Mouse (Mus musculus) thymus, adult 2 months (tissue): ENCODE measurements around the gene Diaph3. TPM values are rescaled to one million over a fixed set of nuclear protein-coding genes. Genes with fewer than 3 reads are reported as not detected.

Source experiments
- DNase-seq: peaks from one replicate; pipeline ENCODE4 v3.0.0; 2021
- H3K27ac ChIP-seq: fragments of 200-500 bp; 2 replicates; pipeline ENCODE4 v1.5.1; 2012; ENCODE audit warnings: low read length, control low read depth; ENCODE audit not compliant: control insufficient read depth, insufficient read depth
- H3K27me3 ChIP-seq: fragments of 200-500 bp; 2 replicates; pipeline ENCODE4 v1.6.1; 2012; ENCODE audit warnings: mild to moderate bottlenecking, low read length, moderate library complexity, mixed read lengths; ENCODE audit not compliant: control insufficient read depth, insufficient read depth
- H3K36me3 ChIP-seq: fragments of 200-500 bp; 2 replicates; pipeline ENCODE4 v1.6.1; 2012; ENCODE audit warnings: mild to moderate bottlenecking, low read length, moderate library complexity; ENCODE audit not compliant: control insufficient read depth, insufficient read depth
- H3K4me1 ChIP-seq: fragments of 200-500 bp; replicated peaks from 2 replicates; pipeline ENCODE4 v1.6.1; 2012; ENCODE audit warnings: low read length; ENCODE audit not compliant: control insufficient read depth, insufficient read depth
- H3K4me3 ChIP-seq: fragments of 200-500 bp; 2 replicates; pipeline ENCODE4 v1.5.1; 2012; ENCODE audit warnings: mild to moderate bottlenecking, low read length, control low read depth, moderate library complexity; ENCODE audit not compliant: control insufficient read depth, insufficient read depth
- CTCF ChIP-seq: fragments of 200-500 bp; IDR thresholded peaks from 2 replicates; pipeline ENCODE4 v1.5.1; 2012; ENCODE audit warnings: mild to moderate bottlenecking, control low read depth, low read length, moderate library complexity, borderline replicate concordance; ENCODE audit not compliant: control insufficient read depth, poor library complexity, insufficient read depth; ENCODE audit errors: extremely low read depth
- POLR2A ChIP-seq: fragments of 200-500 bp; IDR thresholded peaks from 2 replicates; pipeline ENCODE4 v1.6.1; 2012; ENCODE audit warnings: mild to moderate bottlenecking, low read length, control low read depth, moderate library complexity; ENCODE audit not compliant: control insufficient read depth, poor library complexity, insufficient read depth; ENCODE audit errors: extremely low read depth
- WGBS: fragments of 180-500 bp; shearing (Covaris S2); methylation state at CpG from one replicate; pipeline ENCODE4 v1.1.7; 2018; 5-methylcytosine and 5-hydroxymethylcytosine counted together
- polyA plus RNA-seq: library from polyadenylated mRNA; depleted of rRNA; stranded (reverse); fragments of >200 nt; gene quantifications from 2 replicates; pipeline ENCODE4 v1.2.3, GENCODE M21; 2012

Diaph3 gene
- polyA plus RNA-seq, 1 experiment: 2.2 TPM

DNA sequence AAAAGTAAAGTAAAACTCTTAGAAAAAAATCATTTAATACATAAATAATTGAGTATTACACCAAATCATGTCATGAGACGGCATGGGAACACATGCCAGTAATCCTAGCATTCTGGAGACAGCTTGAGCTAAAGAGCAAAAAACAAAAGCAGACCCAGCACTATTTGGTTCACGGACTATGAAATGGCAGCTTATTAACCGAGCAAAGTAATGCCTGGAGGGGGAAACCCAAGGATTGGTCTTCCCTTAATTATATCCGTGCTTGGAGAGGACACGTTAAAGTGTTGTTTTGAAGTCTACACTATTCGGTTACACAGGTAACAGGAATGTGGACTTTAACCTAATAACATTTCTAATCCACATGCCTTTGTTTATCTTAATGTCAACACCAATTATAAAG, 19.2 kb downstream of the Diaph3 start:
- Histone ChIP-seq H3K27me3 (no peaks in the 10 kb centered on the region), H3K4me3 (no peak overlapping the region), H3K4me1 (no peaks in the 10 kb centered on the region), H3K27ac (no peak overlapping the region), H3K36me3 (no peaks in the 10 kb centered on the region)
- WGBS: 92% methylated on average over 6 of the region's 6 CpGs
- TF ChIP-seq POLR2A (no peak), CTCF (no peak)
- DNase-seq: no peak

DNA sequence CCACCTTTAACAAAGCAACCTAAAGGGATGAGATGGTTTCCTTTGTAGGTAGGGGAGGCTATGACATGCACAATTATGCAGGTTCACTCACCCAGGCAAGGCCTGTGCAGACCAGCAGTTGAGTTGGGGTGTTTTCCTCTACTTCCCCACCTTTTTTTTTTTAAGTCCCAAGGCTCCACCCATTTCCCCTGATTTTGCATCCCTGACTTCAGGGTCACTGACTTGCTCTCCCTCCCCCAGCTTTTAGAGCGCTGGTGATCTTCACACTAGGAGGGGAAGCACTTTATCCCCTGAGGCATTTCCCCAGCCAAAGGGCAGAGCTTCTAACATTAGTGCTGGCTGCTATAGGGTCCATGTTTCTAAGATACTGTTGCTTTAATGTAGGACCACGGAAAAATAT, 30.4 kb downstream of the Diaph3 start:
- Histone ChIP-seq H3K4me1 (no peaks in the 10 kb centered on the region), H3K4me3 (no peak overlapping the region), H3K27ac (no peak overlapping the region), H3K27me3 (no peaks in the 10 kb centered on the region), H3K36me3 (no peaks in the 10 kb centered on the region)
- 86% methylated on average over 2 of the region's 2 CpGs for WGBS
- TF ChIP-seq POLR2A: no peak
- no peak for TF ChIP-seq CTCF
- DNase-seq: no peak

DNA sequence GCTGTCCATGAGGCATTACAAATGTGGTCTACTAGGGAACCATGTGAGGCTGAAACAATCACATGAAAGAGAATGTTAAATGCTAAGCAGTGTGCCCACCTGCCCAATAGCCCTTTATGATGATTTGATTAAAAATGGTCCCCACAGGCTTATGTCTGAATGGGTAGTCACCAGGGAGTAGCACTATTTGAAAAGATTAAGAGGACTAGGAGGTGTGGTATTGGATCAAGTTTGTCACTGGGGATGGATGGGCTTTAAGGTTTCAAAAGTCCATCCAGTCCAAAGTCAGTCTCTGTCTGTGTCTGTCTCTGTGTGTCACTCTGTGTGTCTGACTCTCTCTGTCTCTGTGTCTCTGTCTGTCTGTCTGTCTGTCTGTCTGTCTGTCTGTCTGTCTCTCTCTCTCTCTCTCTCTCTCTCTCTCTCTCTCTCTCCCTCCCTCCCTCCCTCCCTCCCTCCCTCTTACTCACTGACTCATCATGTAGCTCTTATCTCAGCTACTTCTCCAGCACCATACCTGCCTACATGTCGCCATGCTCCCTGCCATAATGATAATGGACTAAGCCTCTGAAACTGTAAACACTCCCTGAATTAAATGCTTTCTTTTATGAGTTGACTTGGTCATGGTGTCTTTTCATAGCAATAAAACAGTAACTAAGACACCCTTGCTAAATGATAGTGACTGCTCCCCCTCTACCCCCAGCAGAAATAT, 41.5 kb downstream of the Diaph3 start:
- H3K27me3 ChIP-seq: no peaks in the 10 kb centered on the region
- TF ChIP-seq CTCF: no peak
- TF ChIP-seq POLR2A: no peak
- no peak overlapping the region for H3K4me3 ChIP-seq
- DNase-seq: no peak
- H3K4me1 ChIP-seq: no peaks in the 10 kb centered on the region
- 96% methylated on average over 1 of the region's 1 CpGs for WGBS
- H3K27ac ChIP-seq: no peak overlapping the region
- no peaks in the 10 kb centered on the region for H3K36me3 ChIP-seq

DNA sequence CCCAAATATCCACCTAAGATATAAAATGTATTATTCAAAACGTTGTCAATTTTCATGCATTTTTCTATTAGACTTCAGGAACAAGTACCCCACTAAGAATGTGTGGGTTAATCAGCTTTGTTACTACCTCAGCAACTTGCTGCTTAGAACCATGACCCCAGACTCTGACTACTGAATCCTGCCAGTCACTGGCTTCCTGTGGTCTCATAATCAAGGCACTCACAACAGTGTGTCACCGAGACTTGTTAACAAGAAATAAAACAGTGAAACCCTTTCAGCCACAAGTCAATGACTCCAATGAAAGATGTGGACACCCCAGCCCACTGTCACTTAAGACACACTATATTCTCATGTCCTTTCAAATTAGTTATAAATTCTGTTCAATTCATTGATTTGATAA, 42.9 kb downstream of the Diaph3 start:
- Histone ChIP-seq H3K27ac (no peak overlapping the region), H3K27me3 (no peaks in the 10 kb centered on the region), H3K4me1 (no peaks in the 10 kb centered on the region), H3K4me3 (no peak overlapping the region), H3K36me3 (no peaks in the 10 kb centered on the region)
- no peak for DNase-seq
- 91% methylated on average over 2 of the region's 2 CpGs for WGBS
- TF ChIP-seq CTCF (no peak), POLR2A (no peak)

DNA sequence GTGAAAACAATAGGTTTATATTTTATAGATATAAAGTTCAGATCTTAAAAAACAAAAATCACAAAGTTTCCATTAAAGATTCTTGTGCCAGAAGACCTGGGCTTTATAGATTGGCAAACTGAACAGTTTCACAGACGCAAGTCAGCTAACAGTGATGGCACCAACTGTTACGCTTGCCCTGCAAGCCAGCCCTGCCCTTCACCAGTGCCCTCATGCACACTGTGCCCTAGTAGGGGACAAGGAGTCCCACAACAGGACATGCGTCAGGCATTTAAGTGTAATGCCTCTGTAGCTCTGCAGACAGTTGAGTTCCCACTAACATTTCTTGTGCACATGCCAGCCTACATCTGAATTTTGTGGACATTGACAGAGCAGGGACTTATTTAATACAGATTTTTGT, 49.5 kb downstream of the Diaph3 start:
- H3K4me3 ChIP-seq: no peak overlapping the region
- peaks cover 7% of the 10 kb centered on the region; the same call in 1 of the 2 replicates for H3K36me3 ChIP-seq
- no peak for DNase-seq
- no peak overlapping the region for H3K27ac ChIP-seq
- H3K4me1 ChIP-seq: no peaks in the 10 kb centered on the region
- TF ChIP-seq CTCF: no peak
- no peak for TF ChIP-seq POLR2A
- WGBS: 94% methylated on average over 3 of the region's 3 CpGs
- no peaks in the 10 kb centered on the region for H3K27me3 ChIP-seq

DNA sequence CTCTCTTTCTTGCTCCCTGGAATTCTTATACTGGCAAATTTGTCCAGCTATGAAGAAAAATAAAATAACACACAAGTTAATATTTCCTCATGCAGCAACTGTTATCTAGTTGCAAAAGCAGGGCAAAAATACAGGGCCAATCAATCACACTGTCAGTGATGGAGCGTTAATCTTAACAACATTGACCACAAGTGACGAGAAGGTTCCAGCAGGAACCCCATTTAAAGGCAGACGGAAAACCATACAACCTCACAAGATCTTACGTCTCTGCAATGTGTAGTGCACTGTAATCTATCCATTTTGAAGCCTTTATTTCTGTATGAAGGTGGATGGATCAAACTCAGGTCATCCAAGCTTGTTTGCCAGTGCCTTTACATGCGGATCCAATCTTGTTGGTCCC, 49.9 kb downstream of the Diaph3 start:
- Histone ChIP-seq H3K27me3 (no peaks in the 10 kb centered on the region), H3K4me3 (no peak overlapping the region), H3K36me3 (peaks cover 7% of the 10 kb centered on the region; the same call in 1 of the 2 replicates), H3K27ac (no peak overlapping the region), H3K4me1 (no peaks in the 10 kb centered on the region)
- no peak for DNase-seq
- TF ChIP-seq POLR2A (no peak), CTCF (no peak)
- WGBS: 92% methylated on average over 5 of the region's 5 CpGs
